Comparison of ENCODE assay signal across 26 mouse cellular contexts in genomic region chr7:74498266-74498980, GRCm38 (mm10). TPM values are rescaled to one million over a fixed set of nuclear protein-coding genes. Genes with fewer than 3 reads are reported as not detected.
DNase-seq lines count a peak whose midpoint lies in the region; ATAC-seq and TF ChIP-seq lines count a peak whose summit lies in the region.
"Had no signal": no experiment of that assay in that cellular context is flagged by ENCODE, and none has a peak within 500 bp of the region (broad histone marks: within the 10 kb centered on the region; RNA-seq: fewer than 3 reads in every experiment).

No protein-coding gene starts in this region.

- intact Hi-C loops in left cerebral cortex, postnatal 4 days (cut with DNase I) = no loop called here

- ATAC-seq in cerebellum, adult (ENCODE audit: insufficient number of reproducible peaks, low FRiP score, low TSS enrichment) = no peak
- ATAC-seq: activated CD4-positive, CD25-positive, alpha-beta regulatory T cell, adult 4 months; CD4-positive, CD25-positive, alpha-beta regulatory T cell, adult 4 months; forebrain, embryonic 13.5 days; forebrain, embryonic 16.5 days had no signal

- H3K27me3 ChIP-seq in kidney, adult 2 months (replicated peaks; ENCODE audit: control insufficient read depth, insufficient read depth, low read length) = no peaks in the 10 kb centered on the region
- H3K27me3 ChIP-seq: CH12.LX; embryonic facial prominence, embryonic 13.5 days; embryonic facial prominence, embryonic 15.5 days had no signal

- 70% methylated on average over 4 of the region's 4 CpGs for WGBS in kidney, adult 2 months

- no peaks in the 10 kb centered on the region; the same call in 1 of the 2 replicates for H3K36me3 ChIP-seq in kidney, adult 2 months (ENCODE audit: control insufficient read depth, insufficient read depth, low read length)
- H3K36me3 ChIP-seq: embryonic facial prominence, embryonic 13.5 days; embryonic facial prominence, embryonic 15.5 days; G1E had no signal

- no peak for TF ChIP-seq POLR2A in kidney, adult 2 months (IDR thresholded peaks at IDR 0.05; ENCODE audit: low read depth, low read length)

- peaks cover 20% of the 10 kb centered on the region for H3K4me1 ChIP-seq in kidney, adult 2 months (ENCODE audit: control insufficient read depth, insufficient read depth, low read length)
- H3K4me1 ChIP-seq: embryonic facial prominence, embryonic 13.5 days; embryonic facial prominence, embryonic 15.5 days had no signal

- DNase-seq in cerebellum, postnatal 10 days = peak; percentile 37 to 40
- peak; percentile 65 for DNase-seq in kidney, adult 2 months
- no peak for DNase-seq in kidney, postnatal 14 days
- peak; percentile 24 for DNase-seq in left cerebral cortex, postnatal 4 days
- DNase-seq in left cerebral cortex, adult 18-20 months (ENCODE audit: low spot score in 2 of 2) = no peak
- no peak for DNase-seq in ovary, postnatal 14 days (ENCODE audit: low spot score)
- DNase-seq: adrenal gland, adult 8-10 months; adrenal gland, postnatal 14 days; adrenal gland, postnatal 36 days; B cell, adult 2 months; cerebellum, adult 11-12 months; cerebellum, adult 2 months; cerebellum, adult 9-10 months; cerebellum, postnatal 14 days; cerebellum, postnatal 36 days; embryo, embryonic 11 days had no signal

- TF ChIP-seq CTCF in kidney, adult 2 months (conservative IDR thresholded peaks at IDR 0.05; ENCODE audit: insufficient read depth, insufficient read length, low read depth, low read length) = no peak

- H3K4me3 ChIP-seq in kidney, adult 2 months (ENCODE audit: insufficient read depth, low read depth, low read length) = no peak overlapping the region
- H3K4me3 ChIP-seq: embryonic facial prominence, embryonic 13.5 days; embryonic facial prominence, embryonic 15.5 days; erythroblast, embryonic 14.5 days; forebrain, embryonic 13.5 days had no signal

- H3K27ac ChIP-seq in kidney, adult 2 months (ENCODE audit: insufficient read depth, low read depth, low read length) = no peak overlapping the region
- H3K27ac ChIP-seq: embryonic facial prominence, embryonic 13.5 days; embryonic facial prominence, embryonic 15.5 days; forebrain, embryonic 13.5 days had no signal

RNA-seq across cellular contexts. Expression of gene Slco3a1, which starts 56.2 kb away (rescaled TPM):
- polyA plus RNA-seq in kidney, adult 2 months (2012; rRNA removed) = 44.9 and 58.1 TPM in 2 replicates
- 10 to 100 TPM; 75.0 to 77.0 TPM for total RNA-seq in left cerebral cortex, postnatal 4 days (2021)
- total RNA-seq in left cerebral cortex, adult 18-20 months (2021) = 10 to 100 TPM; 43.2 to 47.2 TPM
- polyA plus RNA-seq: G1E had no signal

Comparison
In these comparisons a context has a peak if more than half of its experiments do, and no peak if none do; other contexts are left out.
1. DNase-seq: peak in cerebellum, postnatal 10 days (2 of 2), kidney, adult 2 months (single experiment) and left cerebral cortex, postnatal 4 days (single experiment); none in kidney, postnatal 14 days (single experiment), left cerebral cortex, adult 18-20 months (0 of 2) and ovary, postnatal 14 days (single experiment).